Mouse (Mus musculus) kidney, embryonic 14.5 days (tissue): ENCODE measurements around the gene Pald1. TPM values are rescaled to one million over a fixed set of nuclear protein-coding genes. Genes with fewer than 3 reads are reported as not detected.

Experiments
- ATAC-seq: fragments of 200-750 bp; cut with Nextera tagmentation; 2 replicates; pipeline ENCODE4 v1.8.0; 2017; ENCODE audit warnings: moderate number of reproducible peaks, mild to moderate bottlenecking, moderate TSS enrichment, moderate library complexity; ENCODE audit not compliant: low FRiP score, low TSS enrichment
- H3K27ac ChIP-seq: fragments of 300-500 bp; sonication (generic); 2 replicates; pipeline ENCODE4 v1.5.1; 2014; ENCODE audit warnings: low read depth, mild to moderate bottlenecking, low read length, moderate library complexity, mixed read lengths
- H3K27me3 ChIP-seq: fragments of 300-500 bp; sonication (generic); 2 replicates; pipeline ENCODE4 v1.6.1; 2014; ENCODE audit warnings: mild to moderate bottlenecking, low read length; ENCODE audit not compliant: control insufficient read depth, insufficient read depth
- H3K36me3 ChIP-seq: fragments of 300-500 bp; sonication (generic); 2 replicates; pipeline ENCODE4 v1.6.1; 2014; ENCODE audit warnings: low read length, mixed read lengths; ENCODE audit not compliant: control insufficient read depth, insufficient read depth
- H3K4me1 ChIP-seq: fragments of 300-500 bp; sonication (generic); 2 replicates; pipeline ENCODE4 v1.6.1; 2014; ENCODE audit warnings: low read length, mixed read lengths; ENCODE audit not compliant: control insufficient read depth, insufficient read depth
- H3K4me2 ChIP-seq: fragments of 300-500 bp; sonication (generic); replicated peaks from 2 replicates; pipeline ENCODE4 v1.6.1; 2014; ENCODE audit warnings: low read depth, mild to moderate bottlenecking, low read length
- H3K4me3 ChIP-seq: fragments of 300-500 bp; sonication (generic); 2 replicates; pipeline ENCODE4 v1.5.1; 2014; ENCODE audit warnings: mild to moderate bottlenecking, low read length
- H3K9ac ChIP-seq: fragments of 300-500 bp; sonication (generic); 2 replicates; pipeline ENCODE4 v1.6.1; 2014; ENCODE audit warnings: low read depth, mild to moderate bottlenecking, low read length, moderate library complexity
- H3K9me3 ChIP-seq: fragments of 300-500 bp; sonication (generic); 2 replicates; pipeline ENCODE4 v1.6.1; 2016; ENCODE audit warnings: low read length; ENCODE audit not compliant: control insufficient read depth
- WGBS: fragments of 180-500 bp; shearing (Covaris S2); extraction: QIAGEN DNeasy Blood & Tissue Kit; methylation state at CpG from one replicate; pipeline ENCODE4 v1.1.7; 2014; 5-methylcytosine and 5-hydroxymethylcytosine counted together
- polyA plus RNA-seq: library from polyadenylated mRNA; unstranded; fragments of >200 nt; fragmentation: Nextera tagmentation; extraction: Ambion mirVana; gene quantifications from 2 replicates; pipeline ENCODE4 v1.2.1, GENCODE M21; 2014

The Pald1 gene
- polyA plus RNA-seq, 1 experiment from 2014 or later, result 25.5 TPM

DNA sequence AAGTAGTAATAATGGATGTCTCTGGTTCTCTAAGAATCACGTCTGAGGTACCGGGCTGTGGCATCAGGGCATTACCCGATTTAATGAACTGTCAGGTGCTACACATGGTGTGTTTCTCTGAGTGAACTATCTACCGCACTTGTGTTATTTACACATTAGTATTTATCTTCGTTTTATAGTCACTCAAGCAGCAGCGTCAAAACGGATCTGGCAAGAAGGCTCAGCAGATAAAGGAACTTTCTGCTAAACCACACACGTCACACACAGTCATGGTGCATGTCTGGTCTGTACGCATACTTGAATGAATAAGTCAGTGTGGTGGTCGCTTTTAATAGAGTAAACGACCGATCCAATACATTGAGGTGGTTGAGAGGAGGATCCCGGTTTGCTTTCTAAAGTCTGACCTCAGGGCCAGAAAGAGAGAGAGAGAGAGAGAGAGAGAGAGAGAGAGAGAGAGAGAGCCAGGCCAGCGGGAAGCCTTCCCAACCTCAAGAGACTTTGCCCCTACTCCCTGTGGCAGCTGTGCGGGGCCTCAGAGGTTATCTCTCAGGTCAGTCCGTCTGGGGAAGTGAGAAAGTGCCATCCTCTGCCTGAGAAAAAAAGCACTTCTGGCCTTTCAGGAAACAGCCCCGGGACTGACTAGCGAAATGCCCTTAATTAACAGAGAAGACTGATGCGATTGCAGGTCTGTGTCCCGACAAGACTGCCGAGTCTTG lies 29.7 kb upstream of the Pald1 start:
- H3K4me2 ChIP-seq, result no peak overlapping the region
- 0 out of 2 replicates have a peak, but pooled peaks cover 3% of the 10 kb centered on the region for H3K4me1 ChIP-seq
- H3K27me3 ChIP-seq, result peaks cover 24% of the 10 kb centered on the region
- no peak for ATAC-seq
- H3K9ac ChIP-seq, result no peak overlapping the region
- H3K9me3 ChIP-seq, result no peaks in the 10 kb centered on the region
- no peak overlapping the region for H3K4me3 ChIP-seq
- no peak overlapping the region for H3K27ac ChIP-seq
- no peaks in the 10 kb centered on the region for H3K36me3 ChIP-seq
- WGBS, result 37% methylated on average over 21 of the region's 21 CpGs

DNA sequence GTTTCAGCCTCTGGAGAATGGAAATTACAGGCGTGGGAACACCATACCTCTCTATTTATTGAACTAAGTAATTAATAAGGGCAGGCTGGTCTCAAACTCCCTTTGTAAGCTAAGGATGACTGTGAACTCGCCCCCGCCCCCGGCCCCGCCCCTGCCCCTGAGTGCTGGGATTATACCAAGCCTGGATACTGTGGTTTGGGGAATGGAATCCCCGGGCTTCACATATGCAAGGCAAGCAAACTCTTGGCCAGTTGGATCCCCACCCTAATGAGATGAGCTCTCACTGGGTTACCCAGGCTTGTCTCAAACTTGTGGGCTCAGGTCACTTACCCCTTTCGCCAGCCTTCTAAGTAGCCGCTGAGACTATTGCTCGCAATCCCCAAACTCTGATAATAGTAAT lies 26.9 kb upstream of the Pald1 start:
- ATAC-seq, result no peak
- Histone ChIP-seq H3K9ac (no peak overlapping the region), H3K27me3 (no peaks in the 10 kb centered on the region; the same call in 1 of the 2 replicates), H3K4me3 (no peak overlapping the region), H3K4me2 (no peak overlapping the region), H3K27ac (no peak overlapping the region), H3K36me3 (no peaks in the 10 kb centered on the region), H3K9me3 (no peaks in the 10 kb centered on the region), H3K4me1 (0 out of 2 replicates have a peak, but pooled peaks cover 3% of the 10 kb centered on the region)
- 42% methylated on average over 9 of the region's 9 CpGs for WGBS

DNA sequence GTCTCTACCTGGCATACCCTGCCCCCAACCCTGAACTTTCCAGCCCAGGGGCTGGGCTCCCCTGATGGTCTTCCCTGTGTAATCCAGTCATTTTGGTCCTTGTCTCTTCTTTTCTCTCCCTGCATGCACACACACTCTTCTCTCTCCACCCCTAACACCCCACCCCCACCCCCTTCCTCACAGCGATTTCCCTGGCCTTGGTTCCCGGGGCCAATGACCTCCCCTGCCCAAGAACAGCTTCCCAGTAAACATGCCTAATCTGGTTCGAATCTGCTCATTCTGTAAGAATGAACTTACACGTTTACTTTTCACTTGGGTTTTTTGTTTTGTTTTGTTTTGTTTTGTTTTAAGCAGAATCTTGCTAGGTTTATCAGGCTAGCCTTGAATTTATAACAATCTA lies 26.4 kb upstream of the Pald1 start:
- Histone ChIP-seq H3K4me2 (no peak overlapping the region), H3K27me3 (no peaks in the 10 kb centered on the region; the same call in 1 of the 2 replicates), H3K9me3 (no peaks in the 10 kb centered on the region), H3K36me3 (no peaks in the 10 kb centered on the region), H3K4me3 (no peak overlapping the region), H3K9ac (no peak overlapping the region), H3K27ac (no peak overlapping the region), H3K4me1 (0 out of 2 replicates have a peak, but pooled peaks cover 3% of the 10 kb centered on the region)
- ATAC-seq, result no peak
- 5% methylated on average over 4 of the region's 4 CpGs for WGBS

DNA sequence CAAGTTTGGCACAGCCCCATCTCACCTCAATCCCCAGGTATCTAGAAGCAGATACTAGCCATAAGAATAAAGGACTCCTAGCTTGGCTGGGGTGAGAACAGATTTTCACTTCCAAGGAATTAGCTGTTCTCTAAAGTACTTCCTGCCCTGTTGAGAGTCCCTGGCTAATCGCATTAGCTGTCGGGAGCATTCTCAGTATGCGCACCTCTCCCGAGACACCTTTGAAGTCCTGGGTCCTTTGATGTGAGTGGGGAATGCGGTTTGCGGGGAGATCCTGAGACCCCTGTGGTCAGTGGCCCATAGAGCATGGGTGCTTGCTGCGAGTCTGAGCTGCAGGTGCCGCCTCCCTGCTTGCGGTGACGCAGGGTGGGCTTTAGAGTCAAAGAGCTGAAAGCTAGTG lies 22.6 kb upstream of the Pald1 start:
- no peak for ATAC-seq
- H3K36me3 ChIP-seq, result no peaks in the 10 kb centered on the region
- 8% methylated on average over 10 of the region's 10 CpGs for WGBS
- 0 out of 2 replicates have a peak, but pooled peaks cover 3% of the 10 kb centered on the region for H3K4me1 ChIP-seq
- H3K4me3 ChIP-seq, result no peak overlapping the region
- no peak overlapping the region for H3K4me2 ChIP-seq
- H3K9ac ChIP-seq, result no peak overlapping the region
- H3K9me3 ChIP-seq, result no peaks in the 10 kb centered on the region
- H3K27me3 ChIP-seq, result no peaks in the 10 kb centered on the region; the same call in 1 of the 2 replicates
- H3K27ac ChIP-seq, result no peak overlapping the region

DNA sequence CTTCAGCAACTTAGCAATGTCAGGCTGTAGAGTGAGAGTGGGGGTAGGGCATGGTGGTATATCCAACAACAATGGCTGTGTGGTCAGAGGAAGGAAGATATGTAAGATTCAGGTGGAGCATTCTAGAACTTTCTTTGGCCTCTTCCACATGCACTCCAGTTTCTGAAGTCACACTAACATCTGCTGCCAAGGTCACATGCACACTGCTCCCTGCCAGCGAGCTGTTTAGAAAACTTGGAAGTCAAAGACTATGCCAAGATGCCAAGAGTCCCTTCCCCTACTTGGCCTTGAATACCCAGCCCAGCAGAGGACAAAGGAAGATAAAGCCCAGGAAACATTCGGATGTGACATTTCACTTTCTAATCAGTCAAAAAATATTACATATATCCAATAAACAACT lies 19.6 kb upstream of the Pald1 start:
- Histone ChIP-seq H3K4me3 (no peak overlapping the region), H3K27me3 (no peaks in the 10 kb centered on the region; the same call in 1 of the 2 replicates), H3K27ac (no peak overlapping the region), H3K9ac (no peak overlapping the region), H3K36me3 (no peaks in the 10 kb centered on the region), H3K4me1 (no peaks in the 10 kb centered on the region), H3K9me3 (no peaks in the 10 kb centered on the region), H3K4me2 (no peak overlapping the region)
- 94% methylated on average over 2 of the region's 2 CpGs for WGBS
- ATAC-seq, result no peak

DNA sequence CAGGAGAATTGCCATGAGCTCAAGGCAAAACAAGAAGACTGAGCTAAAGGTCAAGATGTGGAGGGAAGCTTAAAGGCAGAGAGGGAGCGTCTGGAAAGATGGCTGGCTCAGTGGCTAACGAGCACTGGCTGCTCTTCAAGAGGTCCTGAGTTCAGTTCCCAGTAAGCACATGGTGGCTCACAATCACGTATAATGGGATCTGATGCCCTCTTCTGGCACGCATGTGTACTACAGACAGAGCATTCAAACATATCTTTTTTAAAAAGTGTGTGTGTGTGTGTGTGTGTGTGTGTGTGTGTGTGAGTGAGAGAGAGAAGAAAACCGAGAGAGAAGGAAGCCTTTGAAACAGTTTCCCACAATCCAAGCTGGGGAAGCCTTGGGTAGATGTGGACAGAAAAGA lies 19.1 kb upstream of the Pald1 start:
- WGBS, result 79% methylated on average over 5 of the region's 5 CpGs
- Histone ChIP-seq H3K36me3 (no peaks in the 10 kb centered on the region), H3K9me3 (no peaks in the 10 kb centered on the region), H3K27ac (no peak overlapping the region), H3K27me3 (no peaks in the 10 kb centered on the region; the same call in 1 of the 2 replicates), H3K4me2 (no peak overlapping the region), H3K4me1 (no peaks in the 10 kb centered on the region), H3K9ac (no peak overlapping the region), H3K4me3 (no peak overlapping the region)
- ATAC-seq, result no peak

DNA sequence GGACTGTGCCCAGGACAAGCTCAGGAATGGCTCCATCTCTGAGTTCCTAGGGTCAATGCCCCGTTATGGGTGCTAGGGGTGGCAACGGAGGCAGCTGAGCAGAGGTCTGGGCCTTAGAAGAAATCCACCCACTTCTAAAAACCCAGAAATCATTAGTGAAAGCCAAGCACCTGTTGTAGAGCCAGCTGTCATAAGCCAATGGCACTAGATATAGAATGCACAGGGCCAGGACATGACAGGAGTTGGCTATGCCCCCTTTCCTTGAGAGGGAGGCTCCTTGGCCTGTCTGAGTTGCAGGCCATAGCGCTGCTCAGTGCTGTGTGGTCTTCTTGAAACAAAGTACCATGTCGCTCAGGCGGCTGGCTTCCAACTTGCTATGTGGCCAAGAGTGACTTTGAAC lies 17.1 kb upstream of the Pald1 start:
- Histone ChIP-seq H3K36me3 (no peaks in the 10 kb centered on the region), H3K4me1 (no peaks in the 10 kb centered on the region), H3K27ac (no peak overlapping the region), H3K4me2 (no peak overlapping the region), H3K9ac (no peak overlapping the region), H3K4me3 (no peak overlapping the region), H3K27me3 (no peaks in the 10 kb centered on the region), H3K9me3 (no peaks in the 10 kb centered on the region)
- ATAC-seq, result no peak
- 88% methylated on average over 5 of the region's 5 CpGs for WGBS

DNA sequence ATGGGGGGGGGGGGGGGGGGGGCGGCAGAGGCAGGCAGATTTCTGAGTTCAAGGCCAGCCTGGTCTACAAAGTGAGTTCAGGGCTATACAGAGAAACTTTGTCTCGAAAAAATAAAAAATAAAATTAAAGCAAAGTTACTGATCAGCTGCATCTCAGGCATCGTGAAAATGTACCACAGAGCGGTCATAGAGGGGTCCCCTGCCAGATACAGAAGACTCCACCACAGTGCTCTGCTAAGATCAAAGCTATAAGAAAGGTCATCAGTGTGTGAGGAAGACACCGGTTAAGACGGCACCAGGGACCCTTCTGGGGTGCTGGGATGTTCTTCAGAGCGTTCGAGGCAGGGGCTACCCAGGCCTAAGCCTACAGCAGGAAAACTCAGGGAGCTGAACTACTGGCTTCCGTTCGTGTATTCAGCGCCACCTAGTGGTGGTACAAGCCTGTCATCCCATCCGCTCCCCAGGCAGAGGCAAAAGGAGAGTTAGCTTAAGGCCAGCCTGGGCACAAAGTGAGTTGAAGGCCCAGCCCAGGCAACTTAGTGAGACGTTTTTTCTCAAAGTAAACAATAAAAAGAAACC lies 15.9 kb upstream of the Pald1 start:
- 27% methylated on average over 13 of the region's 13 CpGs for WGBS
- Histone ChIP-seq H3K4me3 (no peak overlapping the region), H3K9ac (no peak overlapping the region), H3K4me1 (no peaks in the 10 kb centered on the region), H3K4me2 (no peak overlapping the region), H3K27me3 (no peaks in the 10 kb centered on the region), H3K36me3 (no peaks in the 10 kb centered on the region), H3K9me3 (no peaks in the 10 kb centered on the region), H3K27ac (no peak overlapping the region)
- ATAC-seq, result peak; percentile 74

DNA sequence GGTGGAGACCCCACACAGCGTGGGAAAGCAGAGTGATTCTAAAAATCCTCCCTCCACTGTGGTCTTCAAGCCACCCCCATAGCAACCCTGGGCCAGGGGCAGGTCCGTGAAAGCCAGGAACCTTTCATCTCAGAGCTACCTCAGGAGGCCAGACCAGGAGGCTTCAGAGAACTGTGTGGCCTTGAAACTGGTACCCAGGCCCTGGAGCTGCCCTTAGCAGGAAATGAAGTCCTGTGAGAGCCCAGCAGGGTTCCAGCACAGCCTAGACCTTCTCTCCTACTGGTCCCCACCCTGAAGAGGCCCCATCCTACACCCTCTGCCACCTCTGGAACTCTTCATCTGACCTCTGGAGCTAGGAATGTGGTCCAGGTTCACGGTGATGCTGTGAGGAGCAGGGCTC lies 14.8 kb upstream of the Pald1 start:
- H3K27me3 ChIP-seq, result no peaks in the 10 kb centered on the region
- no peak overlapping the region for H3K9ac ChIP-seq
- no peak overlapping the region for H3K4me2 ChIP-seq
- no peaks in the 10 kb centered on the region for H3K9me3 ChIP-seq
- no peaks in the 10 kb centered on the region for H3K36me3 ChIP-seq
- WGBS, result 58% methylated on average over 3 of the region's 3 CpGs
- no peak overlapping the region for H3K27ac ChIP-seq
- no peak for ATAC-seq
- H3K4me3 ChIP-seq, result no peak overlapping the region
- no peaks in the 10 kb centered on the region for H3K4me1 ChIP-seq
